Mouse (Mus musculus) forebrain, embryonic 16.5 days (tissue): ENCODE data around the gene Scnn1a. TPM values are rescaled to one million over a fixed set of nuclear protein-coding genes. Genes with fewer than 3 reads are reported as not detected.
A peak's percentile ranks its signal among the peaks of the same experiment; 100 is the strongest.

Experiments used
- ATAC-seq: fragments of 200-750 bp; cut with Nextera tagmentation; 2 replicates; pipeline ENCODE4 v1.8.0; 2017; ENCODE audit warnings: mild to moderate bottlenecking, moderate library complexity
- H3K27ac ChIP-seq: fragments of 300-500 bp; sonication (generic); 2 replicates; pipeline ENCODE4 v1.5.1; 2014; ENCODE audit warnings: low read length, control low read depth
- H3K27me3 ChIP-seq: fragments of 300-500 bp; sonication (generic); replicated peaks from 2 replicates; pipeline ENCODE4 v1.6.1; 2014; ENCODE audit warnings: low read length; ENCODE audit not compliant: control insufficient read depth, insufficient read depth
- H3K36me3 ChIP-seq: fragments of 300-500 bp; sonication (generic); 2 replicates; pipeline ENCODE4 v1.6.1; 2014; ENCODE audit not compliant: control insufficient read depth, insufficient read depth
- H3K4me1 ChIP-seq: fragments of 300-500 bp; sonication (generic); replicated peaks from 2 replicates; pipeline ENCODE4 v1.6.1; 2014; ENCODE audit warnings: low read length; ENCODE audit not compliant: control insufficient read depth, insufficient read depth
- H3K4me2 ChIP-seq: fragments of 300-500 bp; sonication (generic); 2 replicates; pipeline ENCODE4 v1.6.1; 2014; ENCODE audit warnings: mild to moderate bottlenecking, low read length, control low read depth
- H3K4me3 ChIP-seq: fragments of 300-500 bp; sonication (generic); replicated peaks from 2 replicates; pipeline ENCODE4 v1.5.1; 2014; ENCODE audit warnings: mild to moderate bottlenecking, low read length, control low read depth
- H3K9ac ChIP-seq: fragments of 300-500 bp; sonication (generic); replicated peaks from 2 replicates; pipeline ENCODE4 v1.6.1; 2014; ENCODE audit warnings: low read depth, low read length, control low read depth
- H3K9me3 ChIP-seq: fragments of 300-500 bp; sonication (generic); 2 replicates; pipeline ENCODE4 v1.6.1; 2016; ENCODE audit warnings: low read length; ENCODE audit not compliant: control insufficient read depth
- WGBS: fragments of 180-500 bp; shearing (Covaris S2); extraction: QIAGEN DNeasy Blood & Tissue Kit; methylation state at CpG from one replicate; pipeline ENCODE4 v1.1.7; 2014; 5-methylcytosine and 5-hydroxymethylcytosine counted together
- polyA plus RNA-seq: library from polyadenylated mRNA; unstranded; fragments of >200 nt; fragmentation: Nextera tagmentation; extraction: Ambion mirVana; gene quantifications from 2 replicates; pipeline ENCODE4 v1.2.1, GENCODE M21; 2015

Scnn1a gene
- polyA plus RNA-seq, 1 experiment from 2014 or later, result 0.39 TPM

- ATAC-seq, result no peak
- H3K4me2 ChIP-seq, result no peak overlapping the region
- no peaks in the 10 kb centered on the region for H3K36me3 ChIP-seq
- H3K9ac ChIP-seq, result no peak overlapping the region
- no peak overlapping the region for H3K27ac ChIP-seq
- no peaks in the 10 kb centered on the region for H3K27me3 ChIP-seq
- H3K9me3 ChIP-seq, result no peaks in the 10 kb centered on the region
- WGBS, result 48% methylated on average over 2 of the region's 2 CpGs
- H3K4me1 ChIP-seq, result peaks cover 15% of the 10 kb centered on the region
- no peak overlapping the region for H3K4me3 ChIP-seq
Measured at GRCm38 (mm10) chr6:125346029-125346428, 25.6 kb downstream of the Scnn1a start.

GRCm38 (mm10) chr6:125348721-125349574 is 28.5 kb downstream of the Scnn1a start, which contains the start of gene Tnfrsf1a:
Tnfrsf1a (plus strand) TSS chr6:125349362.
- Histone ChIP-seq H3K27ac (no peak within 1 kb of the TSS), H3K4me1 (peaks cover 15% of the 10 kb centered on the region), H3K27me3 (no peaks in the 10 kb centered on the region), H3K9me3 (no peaks in the 10 kb centered on the region), H3K36me3 (no peaks in the 10 kb centered on the region), H3K9ac (peak within 1 kb of the TSS; percentile 59), H3K4me2 (peak within 1 kb of the TSS; percentile 82), H3K4me3 (peak within 1 kb of the TSS; percentile 52)
- ATAC-seq, result peak; percentile 32
- 7% methylated on average over 22 of the region's 22 CpGs for WGBS

GRCm38 (mm10) chr6:125349575-125350230 is 29.2 kb downstream of the Scnn1a start:
- Histone ChIP-seq H3K4me1 (peaks cover 17% of the 10 kb centered on the region), H3K9me3 (no peaks in the 10 kb centered on the region), H3K4me2 (peak overlapping the region; percentile 82), H3K4me3 (peak overlapping the region; percentile 52), H3K9ac (peak overlapping the region; percentile 59), H3K36me3 (no peaks in the 10 kb centered on the region), H3K27ac (no peak overlapping the region), H3K27me3 (no peaks in the 10 kb centered on the region)
- under 1% methylated on average over 25 of the region's 27 CpGs for WGBS
- peak; percentile 81 for ATAC-seq

- no peaks in the 10 kb centered on the region for H3K9me3 ChIP-seq
- H3K36me3 ChIP-seq, result no peaks in the 10 kb centered on the region
- ATAC-seq, result no peak
- no peak overlapping the region for H3K27ac ChIP-seq
- H3K4me3 ChIP-seq, result peak overlapping the region; percentile 52
- no peaks in the 10 kb centered on the region for H3K27me3 ChIP-seq
- peak overlapping the region; percentile 82 for H3K4me2 ChIP-seq
- H3K9ac ChIP-seq, result peak overlapping the region; percentile 59
- 7% methylated on average over 20 of the region's 20 CpGs for WGBS
- peaks cover 24% of the 10 kb centered on the region for H3K4me1 ChIP-seq
Measured at GRCm38 (mm10) chr6:125350231-125350994, 30.0 kb downstream of the Scnn1a start.

GRCm38 (mm10) chr6:125350995-125351324 is 30.5 kb downstream of the Scnn1a start:
- no peak for ATAC-seq
- 78% methylated on average over 2 of the region's 2 CpGs for WGBS
- H3K27me3 ChIP-seq, result no peaks in the 10 kb centered on the region
- no peaks in the 10 kb centered on the region for H3K9me3 ChIP-seq
- no peaks in the 10 kb centered on the region for H3K36me3 ChIP-seq
- no peak overlapping the region for H3K4me3 ChIP-seq
- H3K4me1 ChIP-seq, result peaks cover 24% of the 10 kb centered on the region
- no peak overlapping the region for H3K9ac ChIP-seq
- no peak overlapping the region for H3K27ac ChIP-seq
- H3K4me2 ChIP-seq, result peak overlapping the region; percentile 82; the same call in 1 of the 2 replicates

- Histone ChIP-seq H3K27ac (no peak overlapping the region), H3K4me2 (no peak overlapping the region), H3K4me3 (no peak overlapping the region), H3K27me3 (no peaks in the 10 kb centered on the region), H3K9me3 (no peaks in the 10 kb centered on the region), H3K9ac (no peak overlapping the region), H3K36me3 (no peaks in the 10 kb centered on the region), H3K4me1 (peaks cover 24% of the 10 kb centered on the region)
- no peak for ATAC-seq
- 72% methylated on average over 8 of the region's 8 CpGs for WGBS
Measured at GRCm38 (mm10) chr6:125351368-125352045, 31.0 kb downstream of the Scnn1a start.

GRCm38 (mm10) chr6:125352046-125352384 is 31.6 kb downstream of the Scnn1a start:
- Histone ChIP-seq H3K9me3 (no peaks in the 10 kb centered on the region), H3K4me3 (no peak overlapping the region), H3K4me1 (peaks cover 24% of the 10 kb centered on the region), H3K27me3 (no peaks in the 10 kb centered on the region), H3K27ac (no peak overlapping the region), H3K9ac (no peak overlapping the region), H3K4me2 (no peak overlapping the region), H3K36me3 (no peaks in the 10 kb centered on the region)
- ATAC-seq, result no peak
- 75% methylated on average over 5 of the region's 5 CpGs for WGBS

GRCm38 (mm10) chr6:125352811-125353210 is 32.4 kb downstream of the Scnn1a start:
- Histone ChIP-seq H3K4me1 (peaks cover 24% of the 10 kb centered on the region), H3K9me3 (no peaks in the 10 kb centered on the region), H3K4me2 (no peak overlapping the region), H3K9ac (no peak overlapping the region), H3K4me3 (no peak overlapping the region), H3K27ac (no peak overlapping the region), H3K27me3 (no peaks in the 10 kb centered on the region), H3K36me3 (no peaks in the 10 kb centered on the region)
- WGBS, result 59% methylated on average over 4 of the region's 4 CpGs
- ATAC-seq, result no peak

- Histone ChIP-seq H3K27me3 (no peaks in the 10 kb centered on the region), H3K9me3 (no peaks in the 10 kb centered on the region), H3K4me1 (peaks cover 24% of the 10 kb centered on the region), H3K36me3 (no peaks in the 10 kb centered on the region), H3K4me3 (no peak overlapping the region), H3K9ac (no peak overlapping the region), H3K27ac (no peak overlapping the region), H3K4me2 (no peak overlapping the region)
- ATAC-seq, result no peak
- WGBS, result 88% methylated on average over 11 of the region's 11 CpGs
Measured at GRCm38 (mm10) chr6:125353221-125353620, 32.8 kb downstream of the Scnn1a start.
